Mouse (Mus musculus): ENCODE data around the gene Camta2.
A peak's percentile ranks its signal among the peaks of the same experiment; 100 is the strongest.

Camta2 gene

DNA sequence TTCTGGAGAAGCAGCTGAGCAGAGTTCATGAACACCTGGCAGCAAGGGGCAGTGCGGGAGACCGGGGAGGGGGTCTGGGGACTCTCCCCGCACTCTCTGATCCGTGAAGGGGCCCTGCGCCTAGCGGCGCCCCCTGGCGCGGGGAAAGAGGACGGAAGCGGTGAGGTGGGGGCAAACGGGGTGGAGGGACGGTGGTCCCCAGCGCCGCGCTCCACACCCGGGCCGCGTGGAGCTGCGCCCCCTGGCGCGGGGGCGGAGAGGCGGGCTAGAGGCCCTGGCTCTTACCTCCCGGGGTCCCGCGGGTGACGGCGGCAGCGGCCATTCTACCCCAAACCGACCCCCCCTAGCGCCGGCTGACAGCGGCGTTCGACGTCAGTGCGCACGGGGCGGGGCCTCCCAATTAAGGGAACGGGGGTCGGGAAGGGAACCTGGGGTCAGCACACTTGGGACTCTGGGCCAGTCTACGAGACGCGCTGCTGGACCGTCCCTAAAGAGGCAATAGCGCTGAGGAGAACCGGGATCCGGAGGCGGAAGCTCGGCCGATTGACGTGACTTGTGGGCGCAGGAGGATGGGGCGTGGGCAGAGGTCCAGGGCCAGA lies at the start of gene Camta2:
Gene Camta2 (minus strand): TSS at position 505 of the 599 bp plus-strand sequence.
- peak; percentile 93 to 96 for DNase-seq

DNA sequence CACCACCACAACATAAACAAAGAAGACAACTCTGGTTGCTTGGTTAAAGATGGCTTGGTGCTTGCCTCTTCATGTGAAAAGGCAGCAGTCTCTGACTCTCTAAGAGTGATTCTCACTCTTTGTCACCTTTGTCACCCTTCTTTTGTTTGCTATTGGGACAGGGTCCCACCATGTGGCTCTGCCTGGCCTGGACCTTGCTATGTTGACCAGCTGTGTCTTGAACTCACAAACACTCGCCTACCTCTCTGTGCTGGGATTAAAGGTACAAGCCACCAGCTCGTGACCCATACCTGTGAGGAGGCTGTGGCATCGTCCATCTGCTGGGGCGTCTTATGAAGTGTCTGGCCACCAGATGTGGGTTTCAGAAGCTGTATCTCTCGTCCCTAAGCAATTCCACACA lies 45.4 kb upstream of the Camta2 start:
- no peak for DNase-seq

DNA sequence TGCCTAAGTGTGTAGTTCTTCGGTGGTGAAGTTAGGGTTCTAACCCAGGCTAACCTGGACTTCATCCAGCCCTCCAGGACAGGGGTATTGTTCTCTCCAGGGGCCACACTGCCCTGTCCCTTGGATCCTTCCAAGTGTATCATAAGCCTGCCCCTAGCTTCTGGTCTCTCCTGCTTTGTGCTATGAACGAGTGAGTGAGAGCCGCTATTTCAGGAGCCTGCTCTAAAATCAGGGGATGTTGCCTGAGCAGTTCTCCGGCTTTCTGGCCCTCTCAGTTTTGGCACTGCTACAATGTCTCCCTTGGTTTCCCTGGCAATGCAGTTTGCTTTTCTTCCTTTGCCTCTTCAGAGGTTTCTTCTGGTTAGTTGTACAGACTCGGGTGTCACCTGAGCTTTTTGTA lies 43.3 kb upstream of the Camta2 start:
- DNase-seq = no peak

DNA sequence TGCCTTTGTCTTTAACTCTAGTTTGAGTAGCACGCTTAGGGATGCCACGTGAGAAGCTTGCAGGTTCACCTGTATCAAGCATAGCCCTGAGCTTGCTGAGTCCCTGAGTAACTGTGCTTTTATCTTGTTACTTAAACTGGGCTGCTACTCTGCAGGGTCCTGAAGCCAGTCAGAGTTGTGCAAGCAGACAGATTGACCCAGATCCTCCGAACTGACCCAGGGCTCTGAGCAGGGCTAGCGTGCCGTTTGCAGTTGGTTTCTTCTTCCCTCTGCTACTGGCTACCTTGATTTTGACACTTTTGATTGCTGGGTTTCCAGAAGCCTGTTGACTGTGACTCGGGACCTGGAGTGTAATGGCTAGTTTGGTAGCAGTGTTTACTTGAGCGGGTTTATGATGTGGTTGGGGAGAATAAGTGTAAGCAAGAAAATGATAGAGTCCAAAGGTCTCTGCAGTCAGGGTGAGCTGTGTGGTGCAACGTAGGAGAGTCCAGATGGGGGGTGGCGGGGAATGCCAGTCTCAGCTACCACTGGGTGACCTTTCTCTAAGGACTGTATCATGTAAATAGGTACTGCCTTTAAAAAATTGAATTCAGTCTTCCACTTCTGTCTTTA lies 42.6 kb upstream of the Camta2 start:
- peak; percentile 67 to 77 for DNase-seq

DNA sequence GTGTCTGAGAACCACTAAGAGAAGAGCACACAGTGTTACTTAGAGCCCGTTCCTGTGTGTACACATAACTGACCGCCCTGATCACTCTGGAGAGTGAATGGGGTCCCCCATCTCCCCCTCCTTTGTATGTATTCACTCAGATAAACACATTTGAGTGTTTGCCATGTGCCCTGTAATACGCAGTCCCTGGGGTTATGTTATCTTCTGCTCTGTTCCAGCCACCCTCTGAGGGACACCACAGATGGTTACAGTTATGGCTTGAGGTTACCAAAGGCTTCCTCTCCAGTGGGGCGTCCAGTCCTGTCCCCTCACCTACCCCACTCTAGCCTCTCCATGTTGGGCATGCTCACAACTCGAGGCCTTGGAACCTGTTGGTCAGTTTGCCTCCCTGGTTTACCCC lies 39.5 kb upstream of the Camta2 start:
- DNase-seq = no peak

DNA sequence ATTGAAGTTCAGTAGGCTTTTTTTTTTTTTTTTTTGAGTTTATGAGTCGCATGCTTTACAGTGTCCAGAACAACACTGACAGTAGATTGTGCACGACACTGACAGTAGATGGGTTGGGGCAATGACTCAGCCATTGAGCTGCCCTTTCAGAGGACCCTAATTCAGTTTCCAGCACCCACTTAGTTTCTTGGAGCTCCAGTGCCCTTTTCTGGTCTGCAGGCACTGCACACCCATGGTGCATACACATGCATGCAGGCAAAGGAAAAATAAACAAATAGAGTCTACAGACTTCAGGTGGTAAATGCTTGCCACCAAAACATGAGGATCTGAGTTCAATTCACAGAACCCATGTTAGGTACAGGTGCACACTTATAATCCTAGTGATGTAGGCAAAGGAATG lies 38.7 kb upstream of the Camta2 start:
- no peak for DNase-seq

GRCm38 (mm10) chr11:70724706-70725105 lies 36.8 kb upstream of the Camta2 start:
- peak; percentile 30 to 79 for DNase-seq

- DNase-seq = no peak
These were observed 33.2 kb upstream of the Camta2 start for GRCm38 (mm10) chr11:70721072-70721471.

GRCm38 (mm10) chr11:70720567-70720966 lies 32.7 kb upstream of the Camta2 start:
- DNase-seq = no peak

- DNase-seq = no peak
These were observed 30.6 kb upstream of the Camta2 start for GRCm38 (mm10) chr11:70718481-70718880.

DNA sequence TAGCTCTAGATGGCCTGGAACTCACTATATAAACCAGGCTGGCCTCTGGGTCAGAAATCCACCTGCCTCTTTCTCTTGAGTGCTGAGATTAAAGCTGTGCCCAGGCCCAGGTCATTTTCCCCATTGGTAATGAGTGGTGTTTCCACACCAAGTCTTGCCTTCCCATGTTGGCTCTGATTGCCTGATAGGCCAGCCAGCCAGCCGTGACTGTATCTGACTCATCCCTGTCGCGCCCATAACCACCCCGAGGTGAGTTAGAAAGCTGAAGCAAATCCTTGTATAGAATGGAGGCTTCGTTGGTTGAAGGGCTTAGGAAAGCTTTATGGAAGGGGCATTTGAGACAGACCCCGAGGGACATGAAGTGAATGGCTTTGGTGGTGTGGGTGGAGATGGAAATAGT lies 27.9 kb upstream of the Camta2 start:
- no peak for DNase-seq

- peak in 1 of 2 experiments; percentile 38 for DNase-seq
These were observed 25.3 kb upstream of the Camta2 start for GRCm38 (mm10) chr11:70713222-70713621.

DNA sequence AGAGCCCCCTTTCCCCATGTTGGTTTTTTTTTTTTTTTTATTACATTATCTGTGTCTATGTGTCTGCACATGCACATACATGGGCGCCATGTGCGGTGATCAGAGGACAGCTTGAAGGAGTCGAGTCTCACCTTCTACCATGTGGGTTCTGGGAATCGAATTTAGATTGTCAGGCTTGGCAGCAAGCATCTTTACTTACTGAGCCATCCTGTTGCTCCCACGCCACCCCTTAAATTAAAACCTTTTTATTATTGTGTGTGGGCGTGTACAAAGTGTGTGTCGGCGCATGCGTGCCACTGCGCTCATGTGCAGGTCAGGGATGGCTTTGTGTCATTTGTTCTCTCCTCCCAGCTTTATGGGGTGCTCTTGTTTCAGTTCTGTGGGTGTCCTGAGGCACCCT lies 23.1 kb upstream of the Camta2 start:
- no peak for DNase-seq

DNA sequence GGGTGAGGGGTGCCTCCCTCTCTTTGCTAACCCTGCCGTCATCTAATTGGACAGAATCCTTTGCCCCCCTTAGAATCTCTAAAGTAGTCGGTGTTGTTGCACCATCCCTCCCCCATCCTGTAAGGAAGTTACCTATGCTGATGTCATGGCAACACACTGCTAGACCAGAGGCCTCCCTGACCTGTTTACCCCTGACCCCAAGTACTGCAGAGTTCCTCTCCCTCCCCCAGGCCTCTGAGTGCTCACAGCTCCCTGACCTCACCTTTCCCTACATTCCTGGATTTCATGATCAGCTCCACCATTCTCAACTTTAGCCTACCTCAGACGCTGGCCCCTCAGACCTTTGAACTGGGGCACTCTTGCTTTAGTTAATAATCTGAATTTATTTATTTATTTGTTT lies 18.2 kb upstream of the Camta2 start:
- no peak for DNase-seq

DNA sequence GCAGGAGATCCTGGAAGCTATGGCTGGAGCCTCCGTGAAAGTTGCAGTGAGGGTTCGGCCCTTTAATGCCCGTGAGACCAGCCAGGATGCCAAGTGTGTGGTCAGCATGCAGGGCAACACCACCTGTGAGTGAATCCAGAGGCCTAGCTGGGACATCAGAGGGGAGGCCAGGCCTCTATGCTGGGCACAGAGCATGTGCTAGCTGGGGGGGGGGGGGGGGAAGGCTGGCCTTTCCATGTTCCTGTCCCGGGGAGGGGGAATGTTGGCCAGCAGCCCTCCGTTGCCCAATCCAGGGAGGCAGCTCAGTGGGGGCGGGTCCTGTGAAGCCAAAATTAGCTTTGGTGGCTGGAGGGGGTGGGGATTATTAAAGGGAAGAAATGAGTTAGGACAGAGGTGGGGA lies 14.9 kb upstream of the Camta2 start:
- DNase-seq = no peak

DNA sequence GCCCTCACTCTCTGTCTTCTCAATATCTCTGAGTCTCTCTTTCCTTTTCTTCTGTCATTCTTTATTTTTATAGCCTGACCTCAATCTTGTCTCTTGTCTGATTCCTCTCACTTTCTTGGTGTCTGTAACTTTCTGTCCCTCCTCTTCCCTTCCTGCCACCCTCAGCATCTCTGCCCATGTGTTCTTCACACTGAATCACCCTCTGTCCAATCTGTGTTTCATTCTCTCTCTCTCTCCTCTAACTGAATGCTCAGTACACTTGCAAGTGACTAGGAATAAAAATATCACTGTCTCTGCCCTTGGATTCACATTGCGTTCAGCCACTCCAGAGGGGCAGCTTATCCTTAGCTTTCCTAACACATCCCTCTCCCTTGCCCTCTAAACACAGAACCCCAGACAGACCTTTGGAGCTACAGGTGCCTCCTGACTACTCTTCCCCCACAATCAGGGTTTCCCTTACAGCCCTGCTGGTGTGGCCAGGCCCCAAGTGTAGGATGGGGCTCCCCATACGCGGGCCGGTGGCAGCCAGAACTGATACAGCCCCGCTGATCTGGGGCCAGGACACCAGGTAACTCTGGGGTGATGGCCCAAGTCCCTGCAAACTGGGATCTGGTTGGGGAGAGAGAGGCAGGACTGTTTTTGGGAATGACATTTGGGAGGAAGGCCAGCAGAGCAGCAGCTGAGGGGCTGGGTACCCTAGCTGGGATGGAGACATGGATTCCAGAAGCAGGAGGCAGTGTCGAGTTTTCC lies 14.3 kb upstream of the Camta2 start:
- no peak for DNase-seq

GRCm38 (mm10) chr11:70701221-70701955 lies 13.5 kb upstream of the Camta2 start:
- DNase-seq = peak; percentile 29 to 36

- DNase-seq = peak; percentile 87 to 90
These were observed 12.7 kb upstream of the Camta2 start for GRCm38 (mm10) chr11:70700613-70701012.

DNA sequence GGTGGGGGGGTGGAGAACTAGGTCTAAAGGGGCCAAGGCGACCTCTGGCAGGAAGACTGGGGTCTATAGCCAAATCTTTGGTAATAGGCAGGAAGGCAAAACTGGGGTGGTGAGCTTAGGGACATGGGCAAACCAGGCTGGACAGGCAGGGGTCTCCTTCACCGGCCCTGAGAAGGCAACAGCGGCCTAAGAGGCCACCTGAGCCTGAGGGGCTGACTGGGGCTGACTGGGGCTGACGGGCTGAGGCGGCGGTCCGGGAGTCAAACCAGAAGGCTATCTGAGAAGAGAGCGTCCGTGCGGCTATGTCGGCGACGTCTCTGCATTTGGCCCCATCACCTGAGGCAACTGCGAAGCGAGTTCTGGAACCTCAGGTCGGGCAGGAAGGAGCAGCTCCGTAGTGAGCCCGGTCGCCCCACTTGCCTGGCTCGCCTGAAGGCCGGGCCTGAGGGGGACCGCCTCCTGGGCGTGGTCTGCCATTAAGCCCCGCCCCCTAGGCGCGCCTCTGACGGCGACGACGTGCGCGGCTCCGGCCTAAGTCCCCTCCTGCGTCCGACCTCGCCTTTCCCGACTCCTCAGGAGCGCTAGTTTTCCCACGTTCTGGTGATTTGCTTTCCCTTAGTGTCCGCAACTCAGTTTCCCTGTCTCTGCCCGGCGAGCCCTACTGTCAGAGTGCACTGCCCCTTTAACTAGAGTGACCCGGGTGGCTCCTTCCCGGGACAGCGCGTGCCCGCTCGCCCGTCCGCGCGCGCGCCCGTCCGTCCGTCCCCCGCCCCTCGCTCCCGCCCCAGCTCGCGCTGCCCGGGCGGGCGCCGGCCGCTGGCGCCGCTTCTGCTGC lies 12.0 kb upstream of the Camta2 start, which contains the start of the genes Inca1 and Kif1c:
Gene Inca1 (minus strand): TSS at position 434 of the 835 bp plus-strand sequence.
Gene Kif1c (plus strand): TSS at position 827 of the 835 bp plus-strand sequence.
- peak; percentile 94 to 97 for DNase-seq

DNA sequence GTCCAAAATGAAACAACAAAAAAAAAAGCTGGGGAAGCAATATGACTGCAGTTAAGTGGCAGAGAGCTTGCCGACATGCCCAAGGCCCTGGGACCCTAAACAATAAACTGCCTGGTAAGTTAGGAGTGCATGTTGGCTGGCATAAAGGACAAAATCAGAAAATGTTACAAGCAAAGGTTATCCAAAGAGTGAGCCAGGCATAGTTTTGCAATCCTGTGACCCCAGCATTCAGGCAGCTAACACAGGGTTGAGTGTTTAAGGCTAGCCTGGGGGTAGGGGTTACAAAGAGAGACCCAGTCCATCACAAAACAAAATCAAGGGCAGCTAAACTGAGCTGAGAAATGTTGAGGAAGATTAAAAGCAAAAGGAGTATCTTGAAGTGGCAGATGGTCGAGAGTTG lies 11.1 kb upstream of the Camta2 start:
- DNase-seq = no peak

- peak in 1 of 2 experiments; percentile 33 for DNase-seq
These were observed 9.5 kb upstream of the Camta2 start for GRCm38 (mm10) chr11:70697376-70697775.

DNA sequence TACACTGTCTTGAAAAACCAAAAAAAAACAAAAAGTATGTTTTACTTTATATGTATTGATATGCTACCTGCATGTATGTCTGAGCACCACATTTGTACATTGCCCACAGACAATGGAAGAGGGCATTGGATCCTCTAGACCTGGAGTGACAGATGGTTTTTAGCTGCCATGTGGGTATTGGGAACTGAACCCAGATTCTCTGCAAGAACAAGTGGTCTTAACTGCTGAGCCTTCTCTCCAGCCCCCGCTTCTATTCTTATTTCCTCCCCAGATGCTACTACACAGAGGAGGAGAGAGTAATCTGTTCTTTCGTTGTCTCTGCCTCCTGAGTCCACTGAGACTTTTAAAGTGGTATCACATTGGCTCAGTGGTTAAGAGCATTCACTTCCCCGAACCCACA lies 5.6 kb upstream of the Camta2 start:
- DNase-seq = no peak
